Mouse (Mus musculus): ENCODE measurements at regions not wholly inside any gene's neighbourhood (a gene's known extent, or its start where the extent isn't known, plus 50 kb on each side); places are given as distances from the start of the nearest gene placed in this dataset.
"Not testable (repeated sequence)": the region's sequence is repeated elsewhere in the genome, so short reads cannot be mapped to it uniquely, and the experiment has no call there.

DNA sequence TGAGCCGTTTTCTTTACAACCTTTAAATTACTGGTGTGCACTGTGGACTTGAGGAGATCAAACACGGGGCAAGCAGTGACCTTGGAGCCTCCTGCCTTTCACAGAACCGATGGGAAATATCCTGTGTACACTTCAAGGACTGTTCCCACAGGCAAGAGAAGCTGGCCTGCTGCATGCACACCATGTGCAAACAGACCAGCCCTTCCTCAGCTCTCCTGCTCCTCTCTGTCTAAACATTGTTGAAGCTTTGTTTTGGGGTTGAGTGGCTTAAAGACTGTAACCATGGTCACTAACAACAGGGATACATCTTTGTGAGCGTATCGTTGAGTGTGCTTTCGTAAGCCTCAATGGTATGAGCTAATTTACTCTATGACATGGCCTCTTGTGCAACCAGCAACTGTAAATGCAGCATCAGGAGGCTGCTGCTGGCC lies 50.2 kb upstream of the Agps start:
- DNase-seq: peak; percentile 81

DNA sequence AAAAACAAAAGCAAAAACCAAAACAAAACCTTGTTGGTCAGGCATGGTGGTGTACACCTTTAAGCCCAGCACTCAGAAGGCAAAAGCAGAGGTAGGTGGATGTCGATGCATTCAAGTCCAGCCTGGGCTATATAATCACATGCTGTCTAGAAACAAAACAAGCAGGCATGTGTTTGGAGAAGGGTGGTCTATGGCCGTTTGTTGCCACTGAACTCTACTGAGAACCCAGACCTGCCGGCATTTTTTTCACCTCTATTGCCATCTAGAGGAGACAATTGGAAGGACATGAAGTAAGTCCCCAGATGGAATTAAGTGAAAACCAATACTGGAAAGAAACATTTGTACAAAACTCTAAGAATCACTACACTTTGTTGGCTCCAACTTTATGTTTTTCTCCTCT lies 50.9 kb upstream of the Agps start:
- peak; percentile 73 for DNase-seq

DNA sequence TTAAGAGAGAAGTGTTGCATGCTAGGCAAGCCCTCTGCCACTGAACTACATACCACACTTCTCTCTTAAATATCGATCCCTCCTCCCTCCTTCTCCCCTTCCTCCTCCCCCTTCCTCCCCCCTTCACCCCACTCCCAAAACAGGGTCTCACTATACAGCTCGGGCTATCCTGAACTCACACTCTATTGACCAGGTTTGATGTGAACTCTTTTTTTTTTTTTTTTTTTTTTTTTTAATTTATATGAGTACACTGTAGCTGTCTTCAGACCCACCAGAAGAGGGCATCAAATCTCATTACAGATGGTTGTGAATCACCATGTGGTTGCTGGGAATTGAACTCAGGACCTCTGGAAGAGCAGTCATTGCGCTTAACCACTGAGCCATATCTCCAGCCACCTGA lies 53.3 kb upstream of the Agps start:
- DNase-seq: not testable (repeated sequence)

DNA sequence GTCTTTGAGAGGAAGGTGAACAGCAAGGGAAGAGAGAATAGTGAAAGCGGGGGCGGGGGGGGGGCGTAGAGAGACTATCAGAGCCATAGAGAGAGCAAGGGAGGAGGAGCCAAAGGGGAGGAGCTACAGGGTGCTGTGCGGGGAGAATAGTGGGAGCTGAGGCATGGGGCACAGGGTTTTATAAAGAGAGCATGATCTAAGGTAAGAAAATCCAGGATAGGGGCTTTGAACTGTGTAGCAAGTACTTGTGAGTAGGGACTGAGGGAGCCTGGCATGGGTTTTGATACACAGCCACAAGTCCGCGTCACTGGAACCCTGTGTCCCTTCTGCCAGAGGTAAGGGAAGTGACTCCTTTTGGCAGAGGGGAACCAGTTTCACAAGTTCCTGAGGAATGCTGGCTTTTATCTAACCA lies 54.9 kb upstream of the Agps start:
- DNase-seq: peak; percentile 89

DNA sequence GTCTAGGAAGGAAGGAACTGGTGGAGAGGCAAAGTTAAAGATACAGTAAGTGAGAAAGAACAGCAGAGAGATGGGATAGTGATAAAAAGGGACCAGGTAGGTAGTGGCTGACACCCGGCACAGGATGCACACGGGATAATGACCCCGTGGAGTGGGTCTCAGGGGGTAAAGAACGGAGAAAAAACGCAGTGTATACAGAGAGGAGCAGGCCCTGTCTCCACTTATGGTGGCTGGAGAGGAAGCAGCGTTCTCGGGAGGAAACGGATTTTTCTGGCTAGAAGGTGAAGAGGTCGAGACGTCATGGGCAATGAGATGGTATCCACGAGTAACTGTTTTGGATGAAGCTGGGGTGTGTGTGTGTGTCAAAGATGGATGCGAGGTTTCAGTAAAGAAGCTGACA lies 55.4 kb upstream of the Agps start:
- no peak for DNase-seq

DNA sequence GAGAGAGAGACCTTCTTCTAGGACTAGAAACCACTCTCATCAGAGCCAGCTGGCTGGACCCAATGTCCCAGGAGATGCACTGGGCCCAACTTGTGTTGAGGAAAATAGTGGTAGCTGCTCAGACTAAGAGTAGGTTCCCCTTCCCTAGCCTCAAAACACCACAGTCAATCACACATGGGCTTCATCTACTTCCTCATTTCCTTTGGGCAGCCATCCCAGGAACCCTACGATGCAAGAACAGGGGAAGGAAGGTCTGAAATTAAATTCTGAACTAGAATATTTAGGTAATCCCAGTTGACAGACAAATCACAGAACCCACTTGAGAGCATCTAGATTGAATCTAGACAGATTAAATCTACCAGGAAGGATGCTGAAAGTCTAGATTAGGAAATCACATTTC lies 56.8 kb upstream of the Agps start:
- DNase-seq: peak; percentile 39

DNA sequence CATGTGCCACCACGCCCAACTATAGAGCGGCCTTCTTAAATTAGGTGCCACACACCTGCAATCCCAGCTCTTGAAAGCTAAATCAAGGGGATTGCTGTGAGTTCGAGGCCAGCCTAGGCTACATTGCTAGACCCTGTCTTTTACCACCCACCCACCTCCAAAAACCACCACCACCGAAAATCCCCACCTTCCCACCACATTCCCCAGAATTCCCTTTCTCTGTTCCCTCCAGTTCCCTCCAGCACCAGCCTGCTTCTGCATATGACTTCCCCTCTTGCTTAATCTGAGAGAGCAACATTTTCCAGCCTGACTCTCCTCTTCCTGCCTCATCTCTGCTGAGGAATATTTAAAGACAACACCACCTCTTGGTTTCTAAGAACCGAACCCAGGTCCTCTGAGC lies 58.5 kb upstream of the Agps start:
- no peak for DNase-seq

DNA sequence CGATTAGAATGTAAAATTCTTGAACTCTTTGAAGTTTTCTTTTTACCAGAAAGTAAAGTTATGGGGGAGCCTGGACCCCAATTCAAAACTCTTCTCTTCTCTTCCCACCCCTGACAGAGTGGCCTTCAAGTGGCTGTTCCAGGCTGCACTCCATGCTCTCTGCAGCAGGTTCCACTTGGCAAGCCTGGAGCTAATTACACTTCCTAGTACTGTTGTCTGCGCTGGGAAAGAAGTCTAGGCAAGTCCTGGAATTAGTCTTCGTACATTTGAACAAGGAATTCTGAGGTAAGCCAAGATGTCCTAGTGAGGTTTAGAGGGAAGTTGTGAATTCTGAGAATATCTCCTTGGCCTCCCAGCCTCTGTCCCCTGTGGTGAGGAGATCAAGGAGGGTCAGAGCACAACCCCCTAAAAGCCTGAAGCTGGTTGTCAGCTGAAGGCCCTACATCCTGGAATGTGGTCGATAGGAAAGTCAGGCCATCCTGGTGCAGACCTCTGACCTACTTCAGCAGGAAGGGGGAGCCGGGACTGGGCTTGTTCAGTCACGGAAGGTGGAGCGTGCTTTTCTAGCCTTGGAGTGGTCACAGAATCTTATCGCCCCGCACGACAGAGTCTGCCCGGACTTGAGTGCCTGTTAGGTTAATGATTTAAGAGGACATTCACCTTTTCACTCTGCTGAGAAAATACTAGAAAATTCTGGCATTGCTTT lies 59.6 kb upstream of the Agps start:
- DNase-seq: peak; percentile 84

DNA sequence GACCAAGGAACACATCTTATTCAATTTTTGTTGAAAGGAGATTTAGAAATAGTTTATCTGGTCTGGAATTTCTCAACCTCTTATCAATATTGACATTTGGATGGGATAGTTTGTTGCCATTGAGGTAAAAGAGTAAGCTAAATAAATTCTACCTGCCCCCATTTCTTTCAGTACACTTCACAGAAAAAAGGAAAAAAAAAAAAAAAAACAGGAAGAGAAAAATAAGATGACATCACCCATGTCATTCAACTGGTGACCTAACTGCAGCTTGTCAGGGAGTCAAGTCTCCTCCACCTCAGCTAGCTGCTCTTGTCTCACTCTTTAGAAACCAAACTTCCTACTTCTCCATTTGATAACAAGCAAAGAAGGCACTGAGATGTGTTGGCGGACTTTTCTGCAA lies 61.3 kb upstream of the Agps start:
- DNase-seq: no peak

DNA sequence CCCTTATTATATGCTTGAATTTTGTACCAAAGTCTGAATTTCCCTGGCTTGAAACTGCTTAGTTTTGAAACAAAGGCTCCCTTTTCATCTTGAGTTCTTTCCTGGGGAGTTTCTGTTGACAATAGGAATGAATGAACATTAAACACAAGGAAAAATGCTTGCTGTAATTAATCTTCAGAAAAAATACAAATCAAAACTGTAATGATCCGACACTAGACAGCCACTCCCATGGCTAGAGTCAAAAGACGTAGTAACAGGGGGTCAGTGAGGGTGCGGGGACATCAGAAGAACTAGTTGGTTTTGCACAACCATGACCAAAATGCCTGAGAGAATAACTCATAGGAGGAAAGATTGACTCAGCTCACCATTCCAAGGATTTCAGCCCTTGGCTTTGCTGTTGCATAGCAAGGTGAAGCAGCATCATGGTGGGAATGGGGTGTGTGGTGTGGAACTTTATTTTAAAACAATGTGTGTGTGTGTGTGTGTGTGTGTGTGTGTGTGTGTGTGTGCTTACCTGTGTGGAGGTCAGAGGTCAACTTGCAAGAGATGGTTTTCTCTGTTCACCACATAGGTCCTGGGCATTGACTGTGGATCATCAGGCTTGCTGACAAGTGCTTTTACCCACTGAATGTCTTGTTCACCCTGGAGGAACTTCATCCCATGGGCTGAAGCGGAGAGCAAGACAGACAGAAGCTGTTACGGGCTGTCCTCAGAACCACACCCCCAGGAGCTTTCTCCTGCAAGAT lies 63.2 kb upstream of the Agps start:
- no peak for DNase-seq

DNA sequence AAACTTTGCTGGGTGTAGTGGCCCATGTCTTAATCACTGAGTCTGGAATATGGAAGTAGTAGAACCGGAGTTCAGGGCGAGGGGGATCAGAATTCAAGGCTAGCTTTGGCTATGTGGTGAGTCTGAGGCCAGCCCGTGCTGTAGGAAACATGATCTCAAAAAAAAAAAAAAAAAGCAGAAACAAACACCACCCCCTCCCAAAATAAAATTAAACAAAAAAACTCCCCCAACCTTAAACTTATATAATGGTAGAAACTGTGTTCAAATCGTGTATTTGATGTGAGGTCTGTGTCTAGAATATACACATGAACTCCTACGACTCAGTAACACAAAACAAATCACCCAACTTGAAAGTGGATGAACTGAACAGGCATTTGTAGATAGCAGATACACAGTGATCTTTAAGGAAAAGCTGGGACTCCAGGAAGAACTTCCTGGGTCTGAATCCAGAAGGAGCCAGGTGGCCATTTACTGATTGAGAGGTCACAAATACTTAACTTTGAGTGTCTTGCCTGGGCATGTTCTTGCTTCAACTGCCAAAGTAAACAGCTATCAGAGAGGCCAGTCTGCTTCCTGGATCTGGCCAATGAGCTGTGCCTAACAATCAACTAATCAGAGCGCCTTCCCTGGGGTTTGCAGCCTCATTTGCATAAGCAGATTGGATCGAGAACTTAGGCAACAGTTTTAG lies 63.6 kb upstream of the Nfe2l2 start:
- peak; percentile 85 for DNase-seq

DNA sequence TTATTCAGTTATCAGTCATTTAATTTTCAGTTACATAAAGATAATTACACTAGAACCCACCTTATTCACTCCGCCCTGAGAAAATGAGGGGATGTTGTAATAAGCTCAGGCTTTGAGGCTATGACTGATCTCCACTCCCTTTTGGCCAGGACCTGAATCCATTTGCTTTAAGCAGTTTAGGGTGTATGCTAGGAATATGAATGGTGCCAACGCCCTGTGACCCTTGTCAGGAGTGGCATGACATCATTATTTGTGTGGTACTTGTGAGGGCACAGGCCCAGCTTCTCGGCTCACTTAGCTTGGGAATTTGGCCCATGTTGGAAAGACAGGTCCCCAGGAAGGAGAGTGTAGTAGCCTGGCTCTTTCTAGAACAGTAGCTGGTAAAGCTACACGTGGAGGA lies 61.0 kb upstream of the Nfe2l2 start:
- DNase-seq: peak; percentile 88

DNA sequence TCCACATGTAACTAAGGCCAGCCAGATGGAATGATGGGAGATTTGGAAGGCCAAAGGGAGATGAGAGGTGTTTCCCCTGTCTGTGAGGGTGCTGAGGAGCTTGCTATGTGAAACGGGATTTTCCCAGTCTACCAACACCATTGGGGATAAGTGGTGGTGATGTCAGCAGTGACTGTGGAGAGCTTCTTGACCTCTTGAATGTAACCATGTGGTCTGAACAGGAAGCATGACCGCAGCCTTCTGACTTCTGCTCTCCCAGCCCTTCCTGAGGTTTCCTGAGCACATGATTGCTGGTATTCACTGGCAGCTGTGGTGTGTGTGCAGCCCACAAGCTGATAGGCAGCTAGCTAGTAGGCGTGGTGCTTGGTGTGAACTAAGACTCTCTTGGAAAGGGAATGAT lies 58.8 kb upstream of the Nfe2l2 start:
- DNase-seq: peak; percentile 93

DNA sequence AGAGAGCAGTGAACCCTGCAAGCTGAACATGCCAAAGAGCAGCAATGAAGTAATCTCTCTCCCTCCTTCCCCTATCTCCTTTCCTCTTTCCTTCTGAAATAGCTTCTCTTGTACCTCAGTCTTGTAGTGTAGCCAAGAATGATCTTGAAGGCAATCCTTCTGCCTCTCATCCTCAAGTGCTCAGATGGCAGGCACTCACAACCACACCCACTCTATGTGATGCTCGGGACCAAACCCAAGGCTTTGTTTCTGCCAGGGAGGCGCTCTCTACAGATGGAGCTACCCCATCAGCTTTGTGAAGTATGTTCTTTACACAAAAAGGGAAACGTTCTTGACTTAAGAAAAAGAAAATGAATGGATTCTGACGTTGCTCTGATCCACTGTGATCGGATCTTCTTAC lies 57.6 kb upstream of the Nfe2l2 start:
- no peak for DNase-seq

DNA sequence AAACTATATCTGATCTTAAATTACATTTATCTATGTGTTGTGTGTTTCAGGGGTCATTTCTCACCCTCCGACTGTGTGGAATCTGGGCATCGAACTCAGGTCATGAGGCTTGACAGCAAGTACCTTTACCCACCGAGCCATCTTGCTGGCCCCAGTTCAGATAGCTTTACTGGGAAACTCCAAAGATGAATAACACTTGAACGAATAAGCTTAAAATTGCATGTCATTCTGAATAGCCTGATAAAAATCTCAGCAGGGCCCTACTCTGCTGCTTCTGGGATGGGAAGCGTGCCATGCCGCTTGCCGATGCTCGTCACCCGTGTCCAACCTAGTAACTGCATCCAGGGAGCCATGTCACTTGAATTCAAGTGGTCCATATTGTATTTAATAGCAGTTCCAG lies 57.2 kb upstream of the Nfe2l2 start:
- DNase-seq: no peak

DNA sequence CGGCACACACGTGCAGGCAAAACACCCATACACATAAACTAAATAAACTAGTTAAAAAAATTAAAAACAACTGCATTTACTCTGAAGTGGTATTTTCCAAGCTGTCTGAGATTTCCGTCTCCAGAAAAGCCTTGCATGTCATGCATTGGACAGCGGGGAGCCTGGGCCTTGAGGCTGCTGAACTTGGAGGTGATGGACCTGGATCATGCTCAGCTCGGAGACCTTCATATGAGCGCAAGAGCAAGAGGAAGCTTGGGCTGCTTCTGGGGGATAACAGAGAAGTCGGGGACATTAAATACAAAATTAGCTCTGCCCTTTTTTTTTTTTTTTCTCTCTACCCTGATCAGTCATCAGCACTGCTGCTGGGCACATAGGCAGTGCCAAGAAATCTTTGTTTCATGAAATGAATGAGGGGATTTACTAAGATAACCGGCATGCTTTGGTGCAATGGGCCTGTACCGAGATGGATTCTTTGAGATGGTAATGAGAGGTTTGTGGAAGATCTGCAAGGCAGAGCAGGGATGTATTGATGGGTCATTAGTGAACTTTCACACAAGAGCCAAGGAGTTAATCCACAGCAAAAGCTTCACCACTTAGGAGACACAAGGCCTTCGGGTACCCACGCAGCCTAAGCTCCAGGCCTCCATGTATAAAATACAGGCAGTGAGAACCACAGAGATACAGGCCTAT lies 54.9 kb upstream of the Nfe2l2 start:
- no peak for DNase-seq

DNA sequence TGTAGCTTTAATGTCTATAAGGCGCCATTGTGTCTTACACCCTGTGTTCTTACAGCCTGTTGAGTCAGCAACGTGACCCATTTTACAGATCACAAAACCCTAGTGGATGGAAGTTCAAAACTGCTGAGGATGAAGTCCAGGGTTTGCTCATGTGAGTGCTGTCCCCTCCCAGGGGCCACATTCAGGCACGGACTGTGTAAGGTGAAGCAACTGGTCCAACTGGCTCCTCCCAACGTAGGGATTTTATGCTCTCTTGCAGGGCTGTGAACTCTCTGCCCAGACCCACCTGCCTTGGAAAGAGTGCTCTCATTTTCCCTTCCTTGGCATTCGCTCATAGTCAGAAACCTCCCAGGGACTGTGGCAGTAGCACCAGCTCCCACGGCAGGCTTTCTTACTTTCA lies 53.8 kb upstream of the Nfe2l2 start:
- DNase-seq: no peak

DNA sequence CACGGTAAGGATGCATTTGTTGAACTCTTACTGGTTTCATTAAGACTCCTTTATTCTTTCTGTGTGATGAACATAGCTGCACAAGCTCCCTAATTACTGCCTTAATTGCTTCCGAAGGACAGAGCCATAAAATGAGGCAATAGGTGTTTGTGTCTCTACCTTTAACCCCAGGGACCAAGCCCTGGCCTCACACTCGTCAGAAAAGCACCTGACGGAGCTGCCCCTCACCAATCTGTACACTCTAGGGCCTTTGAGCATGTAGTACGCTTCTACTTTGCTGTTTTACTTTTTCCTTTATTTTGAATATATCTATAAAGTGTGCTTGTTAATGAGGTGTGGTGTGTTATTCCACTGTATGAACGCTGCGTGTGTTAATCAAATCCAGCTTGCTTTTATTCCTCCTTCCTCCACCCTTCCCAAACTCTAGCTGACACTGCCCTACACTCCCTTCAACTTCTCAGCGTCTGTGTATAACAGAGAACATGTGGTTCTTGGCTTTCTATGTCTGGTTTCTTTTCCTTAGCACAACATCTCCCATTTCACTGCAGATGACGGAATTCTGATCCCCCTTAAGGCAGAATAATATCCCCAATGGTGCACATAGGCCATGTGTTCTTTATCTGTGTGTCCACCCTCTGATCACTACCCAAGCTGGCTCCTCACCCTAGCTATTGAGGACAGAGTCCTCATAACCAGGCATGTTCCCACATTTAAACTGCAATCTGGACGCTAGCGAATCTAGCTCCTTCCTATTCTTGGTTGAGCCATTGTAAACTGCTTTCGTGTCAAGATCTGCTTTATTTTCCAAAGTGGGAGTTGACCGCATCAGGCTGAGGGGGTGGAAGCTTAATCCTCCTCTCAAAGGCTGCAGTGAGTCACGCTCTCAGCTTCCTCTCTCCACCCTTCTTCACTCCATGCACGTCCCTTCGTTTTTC lies 52.5 kb upstream of the Nfe2l2 start:
- peak; percentile 46 for DNase-seq

DNA sequence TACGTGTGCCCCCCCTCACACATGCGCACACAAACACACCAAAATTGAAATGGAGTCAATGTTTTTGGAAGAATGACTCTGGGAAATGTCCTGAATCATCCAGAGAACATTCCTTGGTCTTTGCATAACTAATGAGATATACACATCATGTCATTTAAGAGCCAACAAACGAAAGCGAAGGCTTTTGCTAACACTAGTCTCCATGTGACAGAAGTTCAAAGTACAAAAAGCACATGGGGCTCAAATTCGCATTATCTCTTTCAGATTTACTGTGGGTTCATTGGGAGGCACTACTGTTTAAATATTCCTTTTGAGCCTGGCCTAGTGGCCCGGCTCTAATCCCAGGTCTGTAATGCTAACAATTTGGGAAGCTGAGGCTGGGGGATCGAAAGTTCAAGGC lies 50.2 kb upstream of the Nfe2l2 start:
- no peak for DNase-seq
